Mouse (Mus musculus): ENCODE data around the gene Tmem88b. TPM values are rescaled to one million over a fixed set of nuclear protein-coding genes. Genes with fewer than 3 reads are reported as not detected.
A peak's percentile ranks its signal among the peaks of the same experiment; 100 is the strongest.

Tmem88b gene
- 0.18 TPM for polyA plus RNA-seq (2012; fragmentation: generic; extraction: Trizol)
- long read RNA-seq, experiment 1, result 0 reads
- long read RNA-seq, experiment 2, result 0 reads

DNA sequence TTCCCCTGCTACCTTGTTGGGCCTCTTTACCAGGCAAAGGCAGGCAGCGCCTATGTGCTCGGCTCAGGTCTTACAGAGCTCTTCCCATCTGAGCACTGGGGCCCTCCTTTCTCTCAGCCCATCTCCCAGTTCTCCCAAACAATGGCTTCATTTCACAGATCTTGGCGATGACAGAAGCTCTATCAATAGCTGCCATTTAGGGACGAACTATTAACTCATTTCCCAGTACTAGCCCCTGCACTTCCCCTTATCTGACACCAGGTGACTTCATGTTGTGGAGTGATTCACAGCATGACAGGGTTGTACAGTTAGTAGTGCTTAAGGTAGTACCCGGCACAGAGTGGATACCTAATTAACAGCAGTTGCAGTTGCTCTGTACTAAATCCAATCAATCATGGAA lies at the start of gene Tmem88b:
Gene Tmem88b, minus strand, starts transcription at position 56 of the 400 bp plus-strand sequence.
- peaks cover 2% of the 10 kb centered on the region for H3K27me3 ChIP-seq (ENCODE audit: control insufficient read depth, insufficient read depth, insufficient read length)
- no peaks in the 10 kb centered on the region for H3K79me2 ChIP-seq (ENCODE audit: control insufficient read depth, insufficient read depth)
- TF ChIP-seq FOSL1 (IDR thresholded peaks at IDR 0.05; ENCODE audit: insufficient read depth, low read length, poor library complexity, severe bottlenecking) (no peak), MYOD1 (IDR thresholded peaks at IDR 0.05; ENCODE audit: control insufficient read depth, insufficient read length, low read depth) (no peak), MAX (IDR thresholded peaks at IDR 0.05) (no peak), USF1 (IDR thresholded peaks at IDR 0.05; ENCODE audit: low read depth) (no peak), MYOG (IDR thresholded peaks at IDR 0.05; ENCODE audit: control insufficient read depth, extremely low read depth, insufficient read length) (no peak), CEBPB (IDR thresholded peaks at IDR 0.05; ENCODE audit: low read depth) (no peak), CTCF (IDR thresholded peaks at IDR 0.05; ENCODE audit: control insufficient read depth, insufficient read depth, insufficient read length) (no peak)
- no peaks in the 10 kb centered on the region for H3K36me3 ChIP-seq (ENCODE audit: control insufficient read depth, insufficient read depth)
- no peak within 1 kb of the TSS for H3K4me3 ChIP-seq (ENCODE audit: insufficient read depth, poor library complexity, severe bottlenecking)
- no peak within 1 kb of the TSS for H3ac ChIP-seq (ENCODE audit: control insufficient read depth, insufficient read length, low read depth)
- H3K79me3 ChIP-seq (ENCODE audit: low read depth), result no peaks in the 10 kb centered on the region

DNA sequence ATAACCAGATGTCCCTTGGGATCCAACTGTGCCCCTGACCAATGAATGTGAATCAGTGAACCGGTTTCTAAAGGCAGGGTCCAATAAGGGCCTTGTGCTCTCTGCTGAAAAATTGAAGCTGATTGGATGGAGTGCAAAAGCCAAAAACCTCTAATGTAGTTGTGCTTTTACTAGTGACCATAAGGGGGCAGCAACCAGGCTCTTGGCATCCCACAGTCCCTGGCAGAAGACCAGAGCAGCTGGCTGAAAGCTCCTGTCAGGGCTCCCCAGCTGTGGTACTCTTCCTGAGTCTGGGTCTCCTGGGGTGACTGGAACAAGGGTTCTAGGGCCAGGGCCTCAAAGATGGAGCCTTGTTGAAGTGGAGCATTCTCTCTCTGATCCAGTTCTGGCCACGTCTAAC lies 48.2 kb upstream of the Tmem88b start:
- H3ac ChIP-seq (ENCODE audit: control insufficient read depth, insufficient read length, low read depth), result no peak overlapping the region
- no peaks in the 10 kb centered on the region for H3K27me3 ChIP-seq (ENCODE audit: control insufficient read depth, insufficient read depth, insufficient read length)
- peaks cover 19% of the 10 kb centered on the region for H3K79me2 ChIP-seq (ENCODE audit: control insufficient read depth, insufficient read depth)
- H3K4me3 ChIP-seq (ENCODE audit: insufficient read depth, poor library complexity, severe bottlenecking), result no peak overlapping the region
- H3K79me3 ChIP-seq (ENCODE audit: low read depth), result peaks cover 16% of the 10 kb centered on the region
- no peak for TF ChIP-seq USF1 (IDR thresholded peaks at IDR 0.05; ENCODE audit: low read depth)
- no peak for TF ChIP-seq MAX (IDR thresholded peaks at IDR 0.05)
- TF ChIP-seq MYOG (IDR thresholded peaks at IDR 0.05; ENCODE audit: control insufficient read depth, extremely low read depth, insufficient read length), result no peak
- TF ChIP-seq MYOD1 (IDR thresholded peaks at IDR 0.05; ENCODE audit: control insufficient read depth, insufficient read length, low read depth), result no peak
- TF ChIP-seq CTCF (IDR thresholded peaks at IDR 0.05; ENCODE audit: control insufficient read depth, insufficient read depth, insufficient read length), result peak; percentile 42
- peaks cover 11% of the 10 kb centered on the region for H3K36me3 ChIP-seq (ENCODE audit: control insufficient read depth, insufficient read depth)

DNA sequence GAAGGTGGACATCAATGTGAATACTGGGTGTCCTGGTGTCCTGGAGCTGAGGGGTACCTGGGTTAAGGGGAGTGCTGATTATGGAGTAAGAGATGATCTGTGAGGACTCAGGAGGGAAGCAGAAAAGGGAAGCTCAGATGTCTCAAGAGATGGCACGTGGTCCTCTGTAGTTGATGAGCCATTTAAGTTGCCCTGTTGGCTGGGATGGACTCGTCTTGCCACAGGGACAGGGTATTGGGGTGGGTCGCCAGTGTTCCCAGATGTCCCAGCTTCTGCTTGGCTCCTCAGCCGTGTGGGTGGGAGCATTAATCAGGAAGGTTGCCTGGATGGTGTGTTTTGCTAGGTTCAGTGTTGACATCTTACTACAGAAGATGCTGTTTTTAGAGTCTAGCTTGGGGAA lies 47.6 kb upstream of the Tmem88b start:
- Histone ChIP-seq H3K27me3 (ENCODE audit: control insufficient read depth, insufficient read depth, insufficient read length) (no peaks in the 10 kb centered on the region), H3K4me3 (ENCODE audit: insufficient read depth, poor library complexity, severe bottlenecking) (no peak overlapping the region), H3K79me2 (ENCODE audit: control insufficient read depth, insufficient read depth) (peaks cover 19% of the 10 kb centered on the region), H3K36me3 (ENCODE audit: control insufficient read depth, insufficient read depth) (peaks cover 11% of the 10 kb centered on the region), H3K79me3 (ENCODE audit: low read depth) (peaks cover 16% of the 10 kb centered on the region), H3ac (ENCODE audit: control insufficient read depth, insufficient read length, low read depth) (no peak overlapping the region)
- TF ChIP-seq MYOD1 (IDR thresholded peaks at IDR 0.05; ENCODE audit: control insufficient read depth, insufficient read length, low read depth) (no peak), FOSL1 (IDR thresholded peaks at IDR 0.05; ENCODE audit: insufficient read depth, low read length, poor library complexity, severe bottlenecking) (no peak), CEBPB (IDR thresholded peaks at IDR 0.05; ENCODE audit: low read depth) (no peak), USF1 (IDR thresholded peaks at IDR 0.05; ENCODE audit: low read depth) (no peak), MAX (IDR thresholded peaks at IDR 0.05) (no peak), CTCF (IDR thresholded peaks at IDR 0.05; ENCODE audit: control insufficient read depth, insufficient read depth, insufficient read length) (no peak), MYOG (IDR thresholded peaks at IDR 0.05; ENCODE audit: control insufficient read depth, extremely low read depth, insufficient read length) (no peak)

DNA sequence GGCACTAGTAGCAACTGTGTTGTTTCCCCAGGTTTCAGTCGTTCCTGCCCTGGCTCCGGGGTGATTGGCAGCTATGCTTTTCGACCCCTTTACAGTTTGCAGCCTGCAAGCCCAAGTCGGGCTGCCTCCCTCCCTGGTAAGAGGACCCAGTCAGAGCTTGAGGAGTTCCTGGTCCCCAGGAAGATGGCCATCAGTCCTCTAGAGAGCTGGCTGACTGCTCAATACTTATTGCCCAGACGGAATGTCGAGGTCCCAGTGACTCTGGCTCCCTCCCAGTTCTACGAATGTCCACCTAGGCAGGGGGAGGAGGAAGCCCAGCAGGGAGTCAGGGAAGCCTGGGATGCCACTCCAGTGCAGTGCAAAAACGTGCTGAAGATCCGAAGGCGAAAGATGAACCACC lies 46.6 kb upstream of the Tmem88b start:
- H3K79me2 ChIP-seq (ENCODE audit: control insufficient read depth, insufficient read depth), result peaks cover 19% of the 10 kb centered on the region
- no peaks in the 10 kb centered on the region for H3K27me3 ChIP-seq (ENCODE audit: control insufficient read depth, insufficient read depth, insufficient read length)
- H3K36me3 ChIP-seq (ENCODE audit: control insufficient read depth, insufficient read depth), result peaks cover 19% of the 10 kb centered on the region
- peak overlapping the region; percentile 93 for H3ac ChIP-seq (ENCODE audit: control insufficient read depth, insufficient read length, low read depth)
- peaks cover 16% of the 10 kb centered on the region for H3K79me3 ChIP-seq (ENCODE audit: low read depth)
- TF ChIP-seq FOSL1 (IDR thresholded peaks at IDR 0.05; ENCODE audit: insufficient read depth, low read length, poor library complexity, severe bottlenecking) (no peak), MYOG (IDR thresholded peaks at IDR 0.05; ENCODE audit: control insufficient read depth, extremely low read depth, insufficient read length) (no peak), USF1 (IDR thresholded peaks at IDR 0.05; ENCODE audit: low read depth) (no peak), MAX (IDR thresholded peaks at IDR 0.05) (no peak), CTCF (IDR thresholded peaks at IDR 0.05; ENCODE audit: control insufficient read depth, insufficient read depth, insufficient read length) (no peak), CEBPB (IDR thresholded peaks at IDR 0.05; ENCODE audit: low read depth) (no peak), MYOD1 (IDR thresholded peaks at IDR 0.05; ENCODE audit: control insufficient read depth, insufficient read length, low read depth) (no peak)
- H3K4me3 ChIP-seq (ENCODE audit: insufficient read depth, poor library complexity, severe bottlenecking), result peak overlapping the region; percentile 74

DNA sequence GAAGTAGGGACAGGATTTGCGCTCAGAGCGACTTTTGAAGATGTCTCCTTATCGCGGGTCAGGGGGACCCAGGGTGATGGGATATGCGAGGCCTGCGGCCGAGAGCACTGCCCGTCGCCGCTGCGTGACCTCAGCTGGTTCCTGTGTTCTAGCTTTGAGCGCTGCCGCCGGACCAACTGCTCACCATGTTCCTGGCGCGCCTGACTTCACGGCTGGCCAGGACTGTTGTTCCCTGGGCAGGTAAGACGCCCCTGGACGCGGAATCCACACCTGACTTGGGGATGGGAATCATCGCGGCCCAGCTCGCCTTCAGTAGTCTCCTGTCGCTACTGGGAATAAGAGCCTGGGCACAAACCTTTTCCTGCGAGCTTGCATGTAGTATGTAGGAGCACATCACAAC lies 46.2 kb upstream of the Tmem88b start:
- H3K79me2 ChIP-seq (ENCODE audit: control insufficient read depth, insufficient read depth), result peaks cover 19% of the 10 kb centered on the region
- H3K4me3 ChIP-seq (ENCODE audit: insufficient read depth, poor library complexity, severe bottlenecking), result peak overlapping the region; percentile 74
- peak overlapping the region; percentile 93 for H3ac ChIP-seq (ENCODE audit: control insufficient read depth, insufficient read length, low read depth)
- no peak for TF ChIP-seq CEBPB (IDR thresholded peaks at IDR 0.05; ENCODE audit: low read depth)
- TF ChIP-seq CTCF (IDR thresholded peaks at IDR 0.05; ENCODE audit: control insufficient read depth, insufficient read depth, insufficient read length), result no peak
- no peak for TF ChIP-seq USF1 (IDR thresholded peaks at IDR 0.05; ENCODE audit: low read depth)
- TF ChIP-seq MYOG (IDR thresholded peaks at IDR 0.05; ENCODE audit: control insufficient read depth, extremely low read depth, insufficient read length), result no peak
- TF ChIP-seq FOSL1 (IDR thresholded peaks at IDR 0.05; ENCODE audit: insufficient read depth, low read length, poor library complexity, severe bottlenecking), result no peak
- TF ChIP-seq MYOD1 (IDR thresholded peaks at IDR 0.05; ENCODE audit: control insufficient read depth, insufficient read length, low read depth), result no peak
- TF ChIP-seq MAX (IDR thresholded peaks at IDR 0.05), result no peak
- no peaks in the 10 kb centered on the region for H3K27me3 ChIP-seq (ENCODE audit: control insufficient read depth, insufficient read depth, insufficient read length)
- peaks cover 24% of the 10 kb centered on the region for H3K36me3 ChIP-seq (ENCODE audit: control insufficient read depth, insufficient read depth)
- H3K79me3 ChIP-seq (ENCODE audit: low read depth), result peaks cover 16% of the 10 kb centered on the region
